Mouse (Mus musculus): ENCODE data around the gene Man1a.

The Man1a gene

GRCm38 (mm10) chr10:53913546-53914312, 162.7 kb downstream of the Man1a start:
- no peak for DNase-seq

DNA sequence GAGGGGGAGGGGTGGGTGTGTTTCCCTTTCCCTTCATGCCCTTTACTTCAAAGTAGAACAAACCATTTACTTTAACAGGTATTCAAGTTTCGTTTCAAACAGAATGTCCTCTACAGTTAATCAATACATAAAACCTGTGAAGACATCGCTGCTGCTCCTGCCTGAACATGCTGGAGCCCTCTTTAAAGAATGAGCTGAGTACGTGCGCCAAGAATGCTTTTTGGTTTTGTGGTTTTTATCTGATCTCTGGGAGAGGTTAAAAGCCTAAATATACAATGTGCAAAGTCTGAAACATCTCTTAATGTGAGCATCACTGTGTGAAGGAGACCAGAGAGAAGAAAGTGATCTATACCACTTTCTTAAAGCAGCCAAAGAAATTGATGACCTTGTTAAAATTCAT, 186.9 kb downstream of the Man1a start:
- DNase-seq = no peak

DNA sequence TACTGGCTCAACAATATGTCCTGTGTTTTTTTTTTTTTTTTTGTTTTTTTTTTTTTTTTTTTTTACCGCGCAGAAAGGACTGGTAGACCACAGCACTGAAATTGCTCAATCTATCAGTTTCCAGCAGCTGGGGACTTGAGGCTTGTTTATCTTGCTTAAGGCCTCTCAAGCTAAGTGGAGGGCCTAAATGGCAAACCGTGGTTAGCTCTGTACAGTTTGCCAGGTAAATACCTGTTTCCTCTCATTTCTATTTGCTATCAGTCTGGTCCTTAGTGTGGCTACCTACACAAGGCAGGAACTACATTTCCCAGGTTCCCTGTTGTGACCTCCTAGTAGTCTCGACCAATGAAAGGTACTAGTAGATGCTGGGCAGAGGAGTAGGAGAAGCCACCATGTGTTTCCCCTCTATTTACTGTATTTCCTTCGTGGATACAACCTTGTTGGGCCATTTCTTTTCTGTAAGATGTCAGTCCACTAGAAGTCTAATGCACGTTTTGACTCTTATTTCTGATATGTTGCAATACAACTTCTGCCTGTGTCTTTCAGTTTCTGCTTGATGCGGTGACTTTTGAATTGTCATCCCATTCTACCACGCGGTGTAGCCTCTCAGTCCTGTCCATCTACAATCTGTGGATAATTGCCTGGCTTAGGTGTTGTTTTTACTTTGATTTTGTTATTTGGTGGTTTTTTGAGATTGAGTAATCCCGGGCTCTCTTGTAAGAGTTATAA, 187.9 kb downstream of the Man1a start:
- DNase-seq = no peak

DNA sequence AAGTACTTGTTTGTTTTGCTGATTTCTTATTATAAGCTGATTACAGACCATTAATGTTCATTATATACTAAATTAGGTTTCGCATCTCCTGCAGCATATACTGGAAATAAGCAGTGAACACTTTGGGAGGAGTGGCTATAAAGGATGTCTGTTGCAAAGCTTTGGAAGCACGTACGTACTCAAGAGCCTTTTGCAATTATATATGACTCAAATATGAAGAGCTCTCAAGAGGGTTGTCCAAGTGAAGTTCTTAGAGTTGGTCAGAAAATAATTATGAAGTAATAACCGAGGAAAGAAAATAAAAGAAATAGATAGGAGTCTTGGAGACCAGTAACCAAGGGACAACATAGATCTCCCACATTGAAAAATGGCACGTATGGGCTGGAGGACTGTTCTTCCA, 189.9 kb downstream of the Man1a start:
- DNase-seq = no peak

GRCm38 (mm10) chr10:53881310-53881709, 195.1 kb downstream of the Man1a start:
- no peak for DNase-seq

- DNase-seq = no peak
Measured at GRCm38 (mm10) chr10:53875896-53876295, 200.5 kb downstream of the Man1a start.

DNA sequence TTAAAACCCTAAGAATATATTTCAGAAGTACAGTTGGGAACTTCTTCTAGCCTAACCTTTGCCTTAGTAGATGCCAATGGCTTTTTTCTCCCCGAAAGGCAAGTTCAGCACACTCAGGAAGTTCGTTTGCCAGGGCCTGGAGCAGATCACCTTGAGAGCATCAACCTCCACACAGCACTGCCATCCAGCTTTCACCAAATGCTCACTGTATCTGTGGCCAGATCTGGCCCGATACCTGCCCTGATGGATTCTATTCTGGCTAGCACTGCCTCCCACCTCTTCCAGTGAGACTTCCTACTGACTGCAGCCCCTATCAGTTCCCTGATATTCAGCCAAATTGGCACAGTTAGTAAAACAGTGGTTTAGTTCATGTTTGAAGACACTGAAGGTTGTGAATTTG, 202.2 kb downstream of the Man1a start:
- DNase-seq = no peak

DNA sequence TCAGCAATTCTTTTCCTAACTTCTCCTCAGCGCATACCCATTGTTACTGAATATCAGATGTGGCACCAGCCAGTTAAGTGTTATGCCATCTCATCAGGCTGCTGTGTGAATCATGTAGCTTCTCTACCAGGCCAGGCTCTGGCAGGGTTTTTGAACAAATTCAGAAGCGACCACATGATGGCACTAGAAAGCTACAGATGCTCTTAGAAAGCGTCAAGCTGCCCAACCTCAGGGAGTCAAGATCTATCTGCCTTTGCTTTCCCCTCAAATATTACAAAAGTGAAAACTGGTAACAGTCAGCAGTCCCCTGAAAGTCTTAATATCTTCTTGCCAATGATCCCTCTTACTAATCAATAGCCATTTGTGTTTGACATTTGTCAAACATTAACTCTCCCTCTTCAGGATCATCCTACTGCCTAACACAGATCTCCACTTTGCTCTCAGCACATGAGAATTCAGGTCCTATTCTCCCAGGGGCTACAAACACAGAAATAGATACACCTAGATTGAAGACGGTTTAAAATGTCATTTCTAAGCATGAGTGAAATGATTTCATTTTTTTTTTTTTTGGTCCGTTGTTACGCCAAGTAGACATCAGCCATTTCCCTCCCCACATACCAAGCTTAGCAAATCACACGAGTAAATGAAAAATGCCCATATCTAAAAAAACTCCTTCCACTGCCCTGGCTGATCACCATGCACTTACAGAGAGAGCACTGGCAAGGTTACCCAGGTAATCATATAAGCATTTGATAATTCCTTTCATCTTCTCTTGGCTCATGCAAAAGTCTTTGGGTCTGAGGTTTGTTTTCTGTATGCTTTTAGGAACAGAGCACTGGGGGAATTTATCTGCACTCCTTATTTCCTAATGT, 212.7 kb downstream of the Man1a start:
- peak; percentile 59 for DNase-seq

GRCm38 (mm10) chr10:53859879-53860278, 216.5 kb downstream of the Man1a start:
- no peak for DNase-seq

DNA sequence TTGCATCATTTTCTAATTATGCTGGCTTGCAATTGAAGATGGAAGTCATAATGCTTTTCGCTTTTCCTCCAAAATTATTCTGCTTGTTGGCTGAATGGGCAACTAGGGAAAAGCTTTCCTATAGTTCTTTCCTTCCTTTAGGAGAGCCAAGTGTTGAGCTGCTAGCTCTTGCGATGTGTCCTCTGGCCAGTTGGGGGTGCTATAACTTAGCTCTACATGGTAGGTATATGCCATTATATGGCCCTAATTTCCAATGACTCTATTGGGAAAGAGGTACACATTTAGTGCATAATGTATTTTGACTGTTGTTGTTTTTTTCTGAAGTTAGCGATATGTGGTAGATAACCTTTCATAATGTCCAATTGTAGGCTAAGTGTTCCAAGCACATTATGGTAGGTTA, 217.2 kb downstream of the Man1a start:
- no peak for DNase-seq
